Mouse (Mus musculus) myocyte (in vitro differentiated cells): Measurements from ENCODE around the gene Zpbp2. TPM values are rescaled to one million over a fixed set of nuclear protein-coding genes. Genes with fewer than 3 reads are reported as not detected.

Source experiments
- H3K27me3 ChIP-seq: one replicate; pipeline ENCODE4 v1.6.1; 2011; ENCODE audit not compliant: control insufficient read depth, insufficient read depth, insufficient read length
- H3K36me3 ChIP-seq: one replicate; pipeline ENCODE4 v1.6.1; 2011; ENCODE audit not compliant: control insufficient read depth, insufficient read depth
- H3K4me2 ChIP-seq: one replicate; pipeline ENCODE4 v1.6.1; 2011; ENCODE audit warnings: low read depth, control low read depth
- H3K4me3 ChIP-seq: one replicate; pipeline ENCODE4 v1.5.1; 2011; ENCODE audit warnings: mild to moderate bottlenecking, control low read depth, moderate library complexity
- H3K79me2 ChIP-seq: one replicate; pipeline ENCODE4 v1.6.1; 2011; ENCODE audit not compliant: control insufficient read depth, insufficient read depth
- H3ac ChIP-seq: one replicate; pipeline ENCODE4 v1.6.1; 2011; ENCODE audit not compliant: control insufficient read depth, insufficient read length
- CEBPB ChIP-seq: IDR thresholded peaks from 2 replicates; pipeline ENCODE4 v1.6.1; 2011; ENCODE audit warnings: mild to moderate bottlenecking, moderate library complexity; ENCODE audit not compliant: poor library complexity, insufficient read depth, severe bottlenecking
- E2F4 ChIP-seq: IDR thresholded peaks from one replicate; pipeline ENCODE4 v1.6.1; 2011; ENCODE audit warnings: mild to moderate bottlenecking, control low read depth, moderate library complexity; ENCODE audit not compliant: insufficient read depth
- MAX ChIP-seq: IDR thresholded peaks from one replicate; pipeline ENCODE4 v1.6.1; 2011; ENCODE audit warnings: low read depth, mild to moderate bottlenecking, control low read depth
- MYOD1 ChIP-seq, 3 experiments: IDR thresholded peaks; one replicate each; pipeline ENCODE4 v1.6.1; 2011; ENCODE audit warnings: control low read depth in 2 of 3, low read depth in 2 of 3, mild to moderate bottlenecking in 2 of 3, moderate library complexity in 1 of 3; ENCODE audit not compliant: insufficient read length in 2 of 3, control insufficient read depth in 1 of 3
- MYOG ChIP-seq, 3 experiments: IDR thresholded peaks; one replicate each; pipeline ENCODE4 v1.6.1; 2011; ENCODE audit warnings: control low read depth in 2 of 3, low read depth in 2 of 3, mild to moderate bottlenecking in 2 of 3; ENCODE audit not compliant: insufficient read length in 2 of 3, control insufficient read depth in 1 of 3, insufficient read depth in 1 of 3
- POLR2A ChIP-seq: IDR thresholded peaks from one replicate; pipeline ENCODE4 v1.6.1; 2011; ENCODE audit warnings: low read depth, mild to moderate bottlenecking, control low read depth, moderate library complexity; ENCODE audit not compliant: insufficient read length
- POLR2AphosphoS2 ChIP-seq: IDR thresholded peaks from one replicate; pipeline ENCODE4 v1.6.1; 2011; ENCODE audit warnings: low read depth, control low read depth; ENCODE audit not compliant: insufficient read length
- REST ChIP-seq: IDR thresholded peaks from one replicate; pipeline ENCODE4 v1.6.1; 2011; ENCODE audit warnings: mild to moderate bottlenecking, control low read depth, moderate library complexity; ENCODE audit not compliant: insufficient read depth, insufficient read length
- SRF ChIP-seq: IDR thresholded peaks from one replicate; pipeline ENCODE4 v1.6.1; 2011; ENCODE audit warnings: low read depth; ENCODE audit not compliant: control insufficient read depth, insufficient read length
- TCF12 ChIP-seq: IDR thresholded peaks from one replicate; pipeline ENCODE4 v1.6.1; 2011; ENCODE audit warnings: mild to moderate bottlenecking, control low read depth; ENCODE audit not compliant: poor library complexity, insufficient read depth, severe bottlenecking
- TCF3 ChIP-seq: IDR thresholded peaks from one replicate; pipeline ENCODE4 v1.6.1; 2011; ENCODE audit warnings: low read depth, control low read depth; ENCODE audit not compliant: insufficient read length
- USF1 ChIP-seq: IDR thresholded peaks from one replicate; pipeline ENCODE4 v1.6.1; 2011; ENCODE audit warnings: low read depth, mild to moderate bottlenecking, control low read depth, moderate library complexity
- polyA plus RNA-seq: library from polyadenylated mRNA; unstranded; fragments of >200 nt; fragmentation: generic; extraction: Trizol; gene quantifications from one replicate; pipeline ENCODE4 v1.2.1, GENCODE M21; 2012; ENCODE audit warnings: missing spikeins

Zpbp2 gene
- polyA plus RNA-seq, 1 experiment, result not detected

DNA sequence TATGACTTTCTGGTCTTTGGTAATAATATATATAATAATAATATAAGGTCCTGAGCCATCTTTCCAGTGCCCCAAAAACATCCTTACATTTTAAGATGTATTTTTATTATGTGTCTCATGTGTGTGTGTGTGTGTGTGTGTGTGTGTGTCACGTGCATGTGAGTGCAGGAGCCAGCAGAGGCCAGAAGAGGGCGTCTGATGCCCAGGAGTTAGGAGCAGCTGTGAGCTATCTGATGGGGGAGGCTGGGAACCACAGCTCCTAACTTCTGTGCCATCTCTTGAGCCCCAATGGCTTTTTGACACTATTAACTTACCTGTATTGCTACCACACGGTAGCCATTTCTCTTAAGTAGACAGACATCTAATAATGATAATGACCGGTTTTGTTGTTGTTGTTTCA is 3.1 kb downstream of the Zpbp2 start:
- TF ChIP-seq SRF (no peak), CEBPB (no peak), MYOG (IDR thresholded peaks at IDR 0.05; ENCODE audit: control insufficient read depth in 1 of 3, insufficient read depth in 1 of 3, insufficient read length in 2 of 3, low read depth in 2 of 3) (no peak), MYOD1 (IDR thresholded peaks at IDR 0.05; ENCODE audit: control insufficient read depth in 1 of 3, insufficient read length in 2 of 3, low read depth in 2 of 3) (no peak), TCF3 (no peak), MAX (no peak), E2F4 (no peak), TCF12 (no peak), POLR2A (no peak), USF1 (no peak), POLR2AphosphoS2 (no peak), REST (no peak)

DNA sequence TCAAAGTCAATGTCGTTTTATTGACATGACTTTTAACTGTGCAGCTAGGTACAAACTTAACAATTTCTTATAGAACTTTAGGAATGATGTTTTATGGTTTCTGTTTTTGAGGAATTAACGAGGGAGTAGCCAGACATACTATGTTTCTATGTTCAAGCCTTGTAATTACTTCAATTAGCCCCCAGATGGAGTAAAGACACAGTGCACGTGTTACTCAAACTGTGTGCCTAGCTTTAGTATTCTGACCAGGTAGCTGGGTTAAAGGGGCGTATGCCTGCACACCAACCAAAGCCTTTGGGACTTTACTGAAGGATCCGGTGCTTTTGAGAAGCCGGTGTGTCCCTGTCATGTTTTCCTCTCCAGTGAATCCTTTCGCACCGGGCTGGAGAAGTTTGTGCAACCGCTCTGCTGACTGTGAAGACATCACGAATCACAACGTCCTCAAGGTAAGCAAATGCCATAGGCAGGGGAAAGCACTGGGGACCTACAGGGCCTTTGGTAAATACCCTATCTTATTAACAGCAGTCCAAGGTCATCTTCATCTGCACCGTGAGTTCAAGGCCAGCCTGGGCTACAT is 4.3 kb downstream of the Zpbp2 start:
- no peaks in the 10 kb centered on the region for H3K79me2 ChIP-seq
- no peak overlapping the region for H3K4me3 ChIP-seq
- TF ChIP-seq USF1, result no peak
- no peak for TF ChIP-seq CEBPB
- no peak for TF ChIP-seq POLR2AphosphoS2
- no peak for TF ChIP-seq REST
- TF ChIP-seq SRF, result no peak
- no peak for TF ChIP-seq TCF12
- no peak for TF ChIP-seq POLR2A
- TF ChIP-seq MYOG (IDR thresholded peaks at IDR 0.05; ENCODE audit: control insufficient read depth in 1 of 3, insufficient read depth in 1 of 3, insufficient read length in 2 of 3, low read depth in 2 of 3), result no peak
- no peak for TF ChIP-seq MYOD1 (IDR thresholded peaks at IDR 0.05; ENCODE audit: control insufficient read depth in 1 of 3, insufficient read length in 2 of 3, low read depth in 2 of 3)
- no peak for TF ChIP-seq TCF3
- TF ChIP-seq E2F4, result no peak
- TF ChIP-seq MAX, result no peak
- H3K36me3 ChIP-seq, result no peaks in the 10 kb centered on the region
- no peak overlapping the region for H3ac ChIP-seq
- H3K4me2 ChIP-seq, result no peak overlapping the region
- peaks cover 42% of the 10 kb centered on the region for H3K27me3 ChIP-seq

More for the DNA sequence above, 3.1 kb downstream of the Zpbp2 start:
- no peak overlapping the region for H3K4me3 ChIP-seq
- H3K4me2 ChIP-seq, result no peak overlapping the region
- peaks cover 42% of the 10 kb centered on the region for H3K27me3 ChIP-seq
- H3ac ChIP-seq, result no peak overlapping the region
- no peaks in the 10 kb centered on the region for H3K36me3 ChIP-seq
- no peaks in the 10 kb centered on the region for H3K79me2 ChIP-seq

DNA sequence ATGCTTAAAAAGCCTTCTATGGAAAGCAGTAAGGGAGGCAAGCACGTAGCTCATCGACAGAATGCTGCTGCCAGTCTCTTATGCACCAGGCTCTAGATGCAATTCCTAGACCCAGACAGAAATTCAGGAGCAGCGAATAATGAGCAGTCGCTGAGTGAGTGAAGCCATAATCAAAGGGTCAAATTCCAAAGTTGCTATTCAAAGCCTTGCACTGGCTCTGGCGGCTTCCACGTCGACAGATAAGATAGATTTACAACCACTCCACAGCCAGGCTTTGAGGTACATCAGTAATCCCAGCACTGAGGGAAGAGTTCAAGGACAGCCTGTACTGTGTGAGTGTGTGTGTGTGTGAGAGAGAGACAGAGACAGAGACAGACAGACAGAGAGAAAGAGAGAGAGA is 10.0 kb downstream of the Zpbp2 start:
- no peak overlapping the region for H3K4me2 ChIP-seq
- TF ChIP-seq CEBPB (no peak), REST (no peak), POLR2AphosphoS2 (no peak), MAX (no peak), USF1 (no peak), POLR2A (no peak)
- H3K79me2 ChIP-seq, result no peaks in the 10 kb centered on the region
- H3ac ChIP-seq, result no peak overlapping the region
- no peak overlapping the region for H3K4me3 ChIP-seq
- peaks cover 82% of the 10 kb centered on the region for H3K27me3 ChIP-seq
- no peaks in the 10 kb centered on the region for H3K36me3 ChIP-seq

DNA sequence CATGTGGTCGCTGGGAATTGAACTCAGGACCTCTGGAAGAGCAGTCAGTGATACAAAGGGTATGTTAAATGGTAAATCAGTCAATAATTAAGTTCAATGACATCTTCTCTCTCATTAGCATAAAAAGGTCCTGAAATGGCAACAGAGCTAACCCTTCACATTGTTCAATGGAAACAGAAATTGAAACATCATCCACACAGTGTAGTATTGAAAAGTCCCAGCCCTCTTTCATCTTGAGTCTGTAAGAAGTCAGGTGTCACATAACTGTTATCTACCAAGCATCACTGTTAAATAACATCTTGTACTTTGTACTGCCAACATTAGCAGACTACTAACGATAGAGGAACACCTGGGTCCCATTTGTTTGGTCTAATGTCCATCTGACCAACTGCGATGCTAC is 12.1 kb downstream of the Zpbp2 start:
- no peak for TF ChIP-seq MAX
- TF ChIP-seq REST, result no peak
- TF ChIP-seq POLR2A, result no peak
- no peak for TF ChIP-seq SRF
- TF ChIP-seq E2F4, result no peak
- no peak for TF ChIP-seq TCF12
- TF ChIP-seq MYOD1 (IDR thresholded peaks at IDR 0.05; ENCODE audit: control insufficient read depth in 1 of 3, insufficient read length in 2 of 3, low read depth in 2 of 3), result no peak
- TF ChIP-seq TCF3, result no peak
- no peak for TF ChIP-seq POLR2AphosphoS2
- TF ChIP-seq USF1, result no peak
- no peak for TF ChIP-seq MYOG (IDR thresholded peaks at IDR 0.05; ENCODE audit: control insufficient read depth in 1 of 3, insufficient read depth in 1 of 3, insufficient read length in 2 of 3, low read depth in 2 of 3)
- no peak for TF ChIP-seq CEBPB
- Histone ChIP-seq H3K27me3 (peaks cover 77% of the 10 kb centered on the region), H3K79me2 (no peaks in the 10 kb centered on the region), H3K4me3 (no peak overlapping the region), H3K36me3 (no peaks in the 10 kb centered on the region), H3ac (no peak overlapping the region), H3K4me2 (no peak overlapping the region)
